Mouse (Mus musculus) heart, embryonic 13.5 days (tissue): ENCODE measurements around the gene Mmp8. TPM values are rescaled to one million over a fixed set of nuclear protein-coding genes. Genes with fewer than 3 reads are reported as not detected.

Experiments used
- ATAC-seq: fragments of 200-750 bp; cut with Nextera tagmentation; 2 replicates; pipeline ENCODE4 v1.8.0; 2017; ENCODE audit warnings: moderate TSS enrichment; ENCODE audit not compliant: insufficient number of reproducible peaks, low FRiP score, low TSS enrichment; ENCODE audit errors: extremely low read depth
- H3K27ac ChIP-seq: fragments of 300-500 bp; sonication (generic); replicated peaks from 2 replicates; pipeline ENCODE4 v1.5.1; 2015; ENCODE audit warnings: moderate library complexity, mild to moderate bottlenecking, inconsistent platforms
- H3K27me3 ChIP-seq: fragments of 300-500 bp; sonication (generic); replicated peaks from 2 replicates; pipeline ENCODE4 v1.6.1; 2015; ENCODE audit warnings: mild to moderate bottlenecking, inconsistent platforms
- H3K36me3 ChIP-seq: fragments of 300-500 bp; sonication (generic); 2 replicates; pipeline ENCODE4 v1.6.1; 2015; ENCODE audit warnings: mild to moderate bottlenecking, inconsistent platforms
- H3K4me1 ChIP-seq: fragments of 300-500 bp; sonication (generic); 2 replicates; pipeline ENCODE4 v1.6.1; 2015; ENCODE audit warnings: inconsistent platforms
- H3K4me2 ChIP-seq: fragments of 300-500 bp; sonication (generic); 2 replicates; pipeline ENCODE4 v1.6.1; 2015; ENCODE audit warnings: inconsistent platforms, mild to moderate bottlenecking, moderate library complexity
- H3K4me3 ChIP-seq: fragments of 300-500 bp; sonication (generic); 2 replicates; pipeline ENCODE4 v1.5.1; 2015; ENCODE audit warnings: moderate library complexity, mild to moderate bottlenecking, inconsistent platforms
- H3K9ac ChIP-seq: fragments of 300-500 bp; sonication (generic); 2 replicates; pipeline ENCODE4 v1.6.1; 2015; ENCODE audit warnings: inconsistent platforms, mild to moderate bottlenecking, moderate library complexity
- H3K9me3 ChIP-seq: fragments of 300-500 bp; sonication (generic); 2 replicates; pipeline ENCODE4 v1.6.1; 2016; ENCODE audit warnings: inconsistent platforms
- WGBS: fragments of 180-500 bp; shearing (Covaris S2); methylation state at CpG from one replicate; pipeline ENCODE4 v1.1.7; 2015; ENCODE audit warnings: mixed read lengths; 5-methylcytosine and 5-hydroxymethylcytosine counted together
- polyA plus RNA-seq: library from polyadenylated mRNA; unstranded; fragments of >200 nt; fragmentation: Nextera tagmentation; extraction: Ambion mirVana; gene quantifications from 2 replicates; pipeline ENCODE4 v1.2.1, GENCODE M21; 2015

The Mmp8 gene
- polyA plus RNA-seq, 1 experiment from 2014 or later: 0.13 TPM

- H3K9ac ChIP-seq: peak overlapping the region; percentile 78
- no peaks in the 10 kb centered on the region for H3K4me1 ChIP-seq
- no peak overlapping the region for H3K27ac ChIP-seq
- peak overlapping the region; percentile 52 for H3K4me3 ChIP-seq
- no peaks in the 10 kb centered on the region for H3K27me3 ChIP-seq
- H3K9me3 ChIP-seq: no peaks in the 10 kb centered on the region
- ATAC-seq: peak; percentile 58
- 11% methylated on average over 6 of the region's 6 CpGs for WGBS
- H3K4me2 ChIP-seq: peak overlapping the region; percentile 71
- no peaks in the 10 kb centered on the region for H3K36me3 ChIP-seq
Observed at GRCm38 (mm10) chr9:7594816-7595540, 36.7 kb downstream of the Mmp8 start.

GRCm38 (mm10) chr9:7602982-7603742, 44.9 kb downstream of the Mmp8 start:
- Histone ChIP-seq H3K4me3 (no peak overlapping the region), H3K27me3 (no peaks in the 10 kb centered on the region), H3K27ac (no peak overlapping the region), H3K4me1 (no peaks in the 10 kb centered on the region), H3K9me3 (no peaks in the 10 kb centered on the region), H3K36me3 (no peaks in the 10 kb centered on the region), H3K4me2 (no peak overlapping the region), H3K9ac (no peak overlapping the region)
- 2% methylated on average over 3 of the region's 3 CpGs for WGBS
- ATAC-seq: no peak

DNA sequence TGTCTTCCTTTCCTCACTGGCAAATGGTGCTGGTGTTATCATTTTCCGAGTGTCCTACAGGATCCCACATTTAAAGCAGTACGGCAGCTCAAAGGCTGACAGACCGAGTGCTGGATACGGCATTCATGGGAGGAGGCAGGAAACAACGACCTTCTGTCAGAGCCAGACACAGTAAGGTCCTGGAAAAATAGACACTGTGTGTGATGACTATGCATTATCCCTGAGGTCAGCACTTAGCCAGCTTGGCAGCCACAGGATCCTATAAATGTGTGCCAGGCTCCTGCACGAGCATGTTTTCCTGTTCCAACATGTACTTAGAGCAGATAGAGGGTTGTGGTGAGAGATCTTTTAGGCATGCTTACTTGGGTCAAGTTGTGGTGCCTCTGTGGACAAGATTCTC, 45.7 kb downstream of the Mmp8 start:
- no peaks in the 10 kb centered on the region for H3K9me3 ChIP-seq
- H3K4me3 ChIP-seq: no peak overlapping the region
- no peaks in the 10 kb centered on the region for H3K27me3 ChIP-seq
- no peaks in the 10 kb centered on the region for H3K36me3 ChIP-seq
- no peaks in the 10 kb centered on the region for H3K4me1 ChIP-seq
- H3K9ac ChIP-seq: no peak overlapping the region
- H3K27ac ChIP-seq: no peak overlapping the region
- no peak overlapping the region for H3K4me2 ChIP-seq
- 57% methylated on average over 6 of the region's 6 CpGs for WGBS
- no peak for ATAC-seq

- H3K4me2 ChIP-seq: no peak overlapping the region
- no peak for ATAC-seq
- H3K27ac ChIP-seq: no peak overlapping the region
- H3K36me3 ChIP-seq: no peaks in the 10 kb centered on the region
- 82% methylated on average over 12 of the region's 12 CpGs for WGBS
- peaks cover 5% of the 10 kb centered on the region; the same call in 1 of the 2 replicates for H3K9me3 ChIP-seq
- H3K27me3 ChIP-seq: no peaks in the 10 kb centered on the region
- no peaks in the 10 kb centered on the region for H3K4me1 ChIP-seq
- H3K9ac ChIP-seq: no peak overlapping the region
- H3K4me3 ChIP-seq: no peak overlapping the region
Observed at GRCm38 (mm10) chr9:7605638-7606037, 47.4 kb downstream of the Mmp8 start.

Other genes starting within 250 kb of the Mmp8 start
- gene Mmp12, start 214.1 kb upstream of the Mmp8 start, polyA plus RNA-seq: 0.09 and 0.27 TPM in 2 replicates
- not detected in 2 replicates for gene Mmp1b, start 170.4 kb upstream of the Mmp8 start, polyA plus RNA-seq
- gene Mmp3, start 112.6 kb upstream of the Mmp8 start, polyA plus RNA-seq: not detected in 2 replicates
- gene Mmp10, start 56.1 kb upstream of the Mmp8 start, polyA plus RNA-seq: not detected in 2 replicates
- not detected in 2 replicates for gene Mmp27, start 12.9 kb downstream of the Mmp8 start, polyA plus RNA-seq
- gene Mmp20, start 69.8 kb downstream of the Mmp8 start, polyA plus RNA-seq: not detected in 2 replicates
- not detected in 2 replicates for gene Mmp7, start 133.6 kb downstream of the Mmp8 start, polyA plus RNA-seq
- 84.2 and 90.9 TPM in 2 replicates for gene Tmem123, start 205.6 kb downstream of the Mmp8 start, polyA plus RNA-seq